Mouse (Mus musculus): ENCODE measurements around the gene Cask. TPM values are rescaled to one million over a fixed set of nuclear protein-coding genes. Genes with fewer than 3 reads are reported as not detected.

The Cask gene
- 4.3 TPM for polyA plus RNA-seq (2017; shearing (Covaris generic))

GRCm38 (mm10) chrX:13851285-13851684 is at the start of gene Cask:
Gene Cask, minus strand, starts transcription at chrX:13851367.

DNA sequence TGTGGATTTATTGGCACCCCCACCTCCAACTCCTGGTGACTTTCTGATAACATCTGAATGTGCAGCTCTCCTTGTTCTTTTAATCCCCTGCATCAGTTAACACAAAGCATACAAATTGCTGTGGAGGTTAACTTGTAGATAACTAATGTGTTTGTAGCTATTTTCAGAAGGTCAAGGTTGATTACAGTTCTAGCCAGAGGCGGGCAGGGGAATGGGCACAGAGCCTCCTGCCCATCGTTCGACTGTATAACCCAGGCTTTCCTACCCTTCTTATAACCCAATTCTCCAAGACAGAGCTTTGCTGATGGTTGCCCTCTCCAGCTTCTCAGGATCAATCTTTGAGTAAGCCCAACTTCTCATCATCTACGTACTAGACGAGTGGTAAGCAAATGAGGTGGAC is 190.1 kb downstream of the Cask start, which contains the start of gene Gpr82:
Gene Gpr82, plus strand, starts transcription at position 301 of the 400 bp plus-strand sequence.

DNA sequence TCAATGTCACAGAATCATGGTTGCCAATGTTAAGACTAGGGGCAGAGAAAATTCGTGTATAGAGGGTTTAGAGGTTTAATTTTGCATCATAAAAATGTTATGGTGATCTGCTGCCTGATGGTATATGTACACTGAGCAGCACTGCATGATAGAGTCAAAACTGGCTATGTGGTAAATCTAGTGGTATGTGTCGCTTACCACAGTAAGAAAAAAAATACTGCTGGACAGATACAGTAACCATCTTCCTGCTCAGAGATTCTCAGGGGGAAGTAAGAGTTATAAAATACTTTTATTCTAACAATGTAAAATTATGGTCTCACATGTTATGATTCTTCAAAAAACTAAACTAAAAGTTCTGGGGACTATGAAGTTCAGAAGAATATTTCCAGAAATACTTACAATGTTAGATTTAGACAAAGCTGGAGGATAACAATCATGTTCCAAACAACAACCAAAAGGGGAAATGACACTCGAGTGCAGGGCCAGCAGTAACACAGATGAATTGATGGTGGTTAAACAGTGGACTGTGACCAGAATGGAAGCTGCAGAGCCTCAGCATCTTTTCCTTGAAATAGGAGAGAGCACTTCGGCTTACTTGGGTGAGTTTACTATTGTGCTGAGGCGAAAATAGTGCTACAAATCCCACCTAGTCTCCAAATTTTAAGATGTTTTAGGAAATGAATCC is 219.4 kb downstream of the Cask start, which contains the start of gene Gpr34:
Gene Gpr34, plus strand, starts transcription at position 491 of the 685 bp plus-strand sequence.

Other genes starting within 250 kb of the Cask start
- gene Gpr34, start 219.3 kb downstream of the Cask start, polyA plus RNA-seq (2017; shearing (Covaris generic)), result 34.9 TPM
- 0.20 TPM for gene Gpr82, start 190.0 kb downstream of the Cask start, polyA plus RNA-seq (2017; shearing (Covaris generic))

Data from CD4-positive, CD25-positive, alpha-beta regulatory T cell (primary cell).